Mouse (Mus musculus) G1E (cell line): ENCODE data around the gene Cdk17. TPM values are rescaled to one million over a fixed set of nuclear protein-coding genes. Genes with fewer than 3 reads are reported as not detected.

Source experiments
- ATAC-seq: 2 replicates; pipeline ENCODE4 v1.8.0; 2016; ENCODE audit warnings: mild to moderate bottlenecking; ENCODE audit not compliant: insufficient number of reproducible peaks, poor library complexity, low FRiP score, severe bottlenecking; ENCODE audit errors: extremely low read depth
- DNase-seq: peaks from one replicate; pipeline ENCODE4 v3.0.0; 2012; ENCODE audit warnings: low spot score
- H3K27me3 ChIP-seq: 2 replicates; pipeline ENCODE4 v1.6.1; 2012; ENCODE audit warnings: mild to moderate bottlenecking, low read length, inconsistent platforms; ENCODE audit not compliant: insufficient read depth
- H3K36me3 ChIP-seq: replicated peaks from 2 replicates; pipeline ENCODE3; 2012; ENCODE audit warnings: mild to moderate bottlenecking, inconsistent platforms
- H3K4me1 ChIP-seq: 2 replicates; pipeline ENCODE4 v1.6.1; 2012; ENCODE audit warnings: low read depth, low read length, inconsistent platforms, mixed read lengths; ENCODE audit not compliant: insufficient read depth
- H3K4me3 ChIP-seq: 2 replicates; pipeline ENCODE4 v1.5.1; 2012; ENCODE audit warnings: low read depth, mild to moderate bottlenecking, inconsistent platforms, low read length, moderate library complexity, mixed read lengths
- H3K9me3 ChIP-seq: replicated peaks from 2 replicates; pipeline ENCODE4 v1.6.1; 2012; ENCODE audit warnings: inconsistent platforms
- CTCF ChIP-seq: IDR thresholded peaks from 2 replicates; pipeline ENCODE4 v1.5.1; 2012; ENCODE audit warnings: low read depth, low read length, inconsistent platforms, mixed read lengths
- GATA1 ChIP-seq: IDR thresholded peaks from 2 replicates; pipeline ENCODE4 v1.6.1; 2012; ENCODE audit warnings: borderline replicate concordance, low read length, inconsistent platforms, mixed read lengths
- GATA2 ChIP-seq: IDR thresholded peaks from 2 replicates; pipeline ENCODE4 v1.6.1; 2012; ENCODE audit warnings: low read depth, low read length, inconsistent platforms, borderline replicate concordance
- POLR2AphosphoS5 ChIP-seq: IDR thresholded peaks from 2 replicates; pipeline ENCODE4 v1.6.1; 2012; ENCODE audit warnings: low read depth, low read length, inconsistent platforms; ENCODE audit not compliant: insufficient replicate concordance
- TAL1 ChIP-seq: conservative IDR thresholded peaks from 2 replicates; pipeline ENCODE4 v1.6.1; 2012; ENCODE audit warnings: low read depth, low read length, inconsistent platforms, mixed read lengths
- polyA plus RNA-seq: library from polyadenylated mRNA; stranded (reverse); fragments of >175 nt; gene quantifications from 2 replicates; pipeline ENCODE4 v1.2.3, GENCODE M21; 2012
- total RNA-seq, 2 experiments: library from RNA; stranded (forward) in 1 of 2; stranded (reverse) in 1 of 2; fragments of 200-1000 nt in 1 of 2; fragments of >200 nt in 1 of 2; fragmentation: Nextera tagmentation in 1 of 2; gene quantifications; 2 replicates each; pipeline ENCODE4 v1.2.3; 2014 to 2017

Cdk17 gene
- total and polyA plus RNA-seq, 3 experiments: 6.5 to 123 (median 95.6) TPM

DNA sequence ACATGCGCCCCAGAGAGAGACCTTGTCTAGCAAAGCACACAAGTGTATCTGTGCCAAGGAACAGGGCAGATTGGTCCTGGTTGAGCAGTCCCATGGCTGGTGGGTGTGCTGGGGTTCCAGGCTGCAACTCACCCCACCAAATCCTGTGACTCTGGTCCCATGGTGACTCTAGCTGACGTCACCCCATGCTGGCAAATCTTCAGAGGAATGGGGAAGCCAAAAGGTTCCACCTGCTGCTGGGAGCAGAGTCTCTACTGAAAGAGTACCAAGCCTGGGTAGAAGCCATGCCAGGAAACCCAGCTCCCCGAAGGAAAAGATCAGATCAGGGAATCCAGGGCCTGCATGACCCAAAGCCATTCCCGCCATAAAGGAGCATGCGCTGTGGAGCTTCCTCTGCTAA, 106.8 kb downstream of the Cdk17 start:
- ATAC-seq (no peak), DNase-seq (no peak)
- H3K27me3 ChIP-seq: peaks cover 7% of the 10 kb centered on the region; the same call in 1 of the 2 replicates
- no peak overlapping the region for H3K4me3 ChIP-seq
- peaks cover 4% of the 10 kb centered on the region for H3K36me3 ChIP-seq
- H3K4me1 ChIP-seq: peaks cover 23% of the 10 kb centered on the region
- TF ChIP-seq POLR2AphosphoS5 (no peak), TAL1 (no peak), GATA2 (no peak), GATA1 (no peak), CTCF (no peak)
- H3K9me3 ChIP-seq: no peaks in the 10 kb centered on the region

DNA sequence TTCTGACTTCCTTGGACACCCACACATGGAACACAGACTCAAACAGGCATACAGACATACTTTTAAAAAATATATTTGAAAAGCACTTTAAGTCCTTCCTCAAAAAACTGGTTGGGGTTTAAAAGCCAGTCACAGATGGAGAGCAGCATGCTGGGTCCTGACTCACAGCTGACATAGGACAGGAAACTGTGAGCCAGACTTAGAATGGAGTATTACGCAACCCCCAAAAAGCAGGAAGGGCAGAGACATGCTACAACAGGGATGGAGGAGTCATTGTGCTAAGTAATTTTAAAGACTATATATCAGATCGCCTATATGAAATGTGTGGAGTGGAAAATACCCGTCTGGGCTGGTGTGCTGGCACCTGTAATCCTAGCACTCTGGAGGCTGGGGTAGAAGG, 107.7 kb downstream of the Cdk17 start:
- Histone ChIP-seq H3K36me3 (peaks cover 4% of the 10 kb centered on the region), H3K27me3 (peaks cover 7% of the 10 kb centered on the region; the same call in 1 of the 2 replicates), H3K4me3 (no peak overlapping the region), H3K4me1 (peaks cover 29% of the 10 kb centered on the region), H3K9me3 (no peaks in the 10 kb centered on the region)
- ATAC-seq (no peak), DNase-seq (no peak)
- no peak for TF ChIP-seq GATA1
- TF ChIP-seq GATA2: no peak
- TF ChIP-seq CTCF: no peak
- no peak for TF ChIP-seq TAL1
- no peak for TF ChIP-seq POLR2AphosphoS5

- Histone ChIP-seq H3K9me3 (no peaks in the 10 kb centered on the region), H3K4me1 (peaks cover 40% of the 10 kb centered on the region), H3K36me3 (no peaks in the 10 kb centered on the region), H3K27me3 (peaks cover 7% of the 10 kb centered on the region; the same call in 1 of the 2 replicates), H3K4me3 (no peak overlapping the region)
- ATAC-seq: peak; percentile 64
- no peak for TF ChIP-seq POLR2AphosphoS5
- peak; percentile 20; the same call in 1 of the 2 replicates for TF ChIP-seq TAL1
- no peak for TF ChIP-seq CTCF
- TF ChIP-seq GATA1: no peak
- DNase-seq: no peak
Observed at GRCm38 (mm10) chr10:93269744-93270143, 109.1 kb downstream of the Cdk17 start.

DNA sequence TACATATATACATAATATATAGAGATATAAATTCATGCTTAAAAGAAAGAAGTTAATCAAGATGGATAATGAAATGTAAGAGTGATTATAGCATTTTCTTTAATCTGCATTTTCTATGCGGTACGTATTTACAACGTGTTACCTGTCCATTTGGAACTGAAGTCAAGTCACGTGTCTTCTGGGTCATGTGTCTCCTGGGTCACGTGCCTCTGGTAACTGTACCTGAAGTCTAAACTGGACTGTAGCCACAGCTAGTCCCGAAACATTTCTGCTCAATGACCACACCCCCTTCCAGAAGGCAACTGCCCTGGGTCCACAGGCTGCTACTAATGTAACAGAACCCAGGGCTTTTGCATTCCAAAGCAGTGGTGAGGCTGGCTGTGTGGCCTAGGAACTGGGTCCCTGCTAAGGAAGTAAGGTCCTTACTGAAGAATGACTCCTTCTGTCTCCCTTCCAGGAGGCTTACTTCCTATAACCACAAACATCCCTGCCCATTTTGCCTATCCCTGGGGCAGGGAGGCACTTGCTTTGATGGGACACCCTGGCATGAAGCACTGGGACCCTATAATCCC, 110.3 kb downstream of the Cdk17 start:
- H3K36me3 ChIP-seq: no peaks in the 10 kb centered on the region

DNA sequence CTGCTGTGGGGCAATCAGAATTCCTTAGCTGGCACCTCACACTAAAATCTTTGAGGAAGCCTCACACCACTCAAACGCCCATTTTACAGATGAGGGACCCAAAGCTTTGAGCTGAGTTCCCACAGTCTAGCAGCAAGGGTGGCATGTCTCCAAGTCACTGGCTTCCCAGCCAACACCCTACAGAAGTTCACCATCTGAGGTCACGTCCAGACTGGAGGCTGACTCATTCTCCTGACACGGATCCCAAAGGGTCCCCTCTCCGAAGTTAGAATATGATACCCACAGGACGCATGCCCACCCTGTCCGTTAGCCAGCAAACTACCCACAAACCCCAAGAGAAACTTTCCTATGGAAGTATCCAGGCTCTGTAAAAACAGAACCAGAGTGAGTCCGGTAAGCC, 111.2 kb downstream of the Cdk17 start:
- Histone ChIP-seq H3K4me1 (peaks cover 56% of the 10 kb centered on the region), H3K4me3 (no peak overlapping the region), H3K36me3 (no peaks in the 10 kb centered on the region), H3K27me3 (peaks cover 17% of the 10 kb centered on the region; the same call in 1 of the 2 replicates), H3K9me3 (no peaks in the 10 kb centered on the region)
- DNase-seq: no peak
- TF ChIP-seq TAL1 (no peak), GATA1 (no peak), CTCF (no peak), GATA2 (no peak)
- ATAC-seq: no peak

More for the DNA sequence above, 110.3 kb downstream of the Cdk17 start:
- DNase-seq (no peak), ATAC-seq (no peak)
- Histone ChIP-seq H3K4me3 (no peak overlapping the region), H3K27me3 (peaks cover 15% of the 10 kb centered on the region; the same call in 1 of the 2 replicates), H3K4me1 (peaks cover 51% of the 10 kb centered on the region), H3K9me3 (no peaks in the 10 kb centered on the region)
- TF ChIP-seq CTCF (no peak), TAL1 (no peak), GATA2 (no peak), GATA1 (no peak), POLR2AphosphoS5 (no peak)

GRCm38 (mm10) chr10:93272986-93273982, 112.6 kb downstream of the Cdk17 start:
- TF ChIP-seq GATA1: no peak
- TF ChIP-seq TAL1: no peak
- TF ChIP-seq POLR2AphosphoS5: no peak
- no peak for TF ChIP-seq GATA2
- TF ChIP-seq CTCF: no peak
- DNase-seq: no peak
- Histone ChIP-seq H3K27me3 (peaks cover 17% of the 10 kb centered on the region; the same call in 1 of the 2 replicates), H3K9me3 (no peaks in the 10 kb centered on the region), H3K36me3 (no peaks in the 10 kb centered on the region), H3K4me3 (no peak overlapping the region), H3K4me1 (peaks cover 60% of the 10 kb centered on the region)
- no peak for ATAC-seq
